Mouse (Mus musculus) limb, embryonic 13.5 days (tissue): ENCODE measurements around the gene Shld1. TPM values are rescaled to one million over a fixed set of nuclear protein-coding genes. Genes with fewer than 3 reads are reported as not detected.

Source experiments
- ATAC-seq: fragments of 200-750 bp; cut with Nextera tagmentation; 2 replicates; pipeline ENCODE4 v1.8.0; 2017; ENCODE audit warnings: low read depth, moderate number of reproducible peaks, moderate TSS enrichment; ENCODE audit not compliant: low FRiP score
- H3K27ac ChIP-seq: fragments of 300-500 bp; sonication (generic); 2 replicates; pipeline ENCODE4 v1.5.1; 2015; ENCODE audit warnings: inconsistent platforms, mild to moderate bottlenecking, moderate library complexity
- H3K27me3 ChIP-seq: fragments of 300-500 bp; sonication (generic); 2 replicates; pipeline ENCODE4 v1.6.1; 2015; ENCODE audit warnings: mild to moderate bottlenecking, inconsistent platforms
- H3K36me3 ChIP-seq: fragments of 300-500 bp; sonication (generic); 2 replicates; pipeline ENCODE4 v1.6.1; 2015; ENCODE audit warnings: inconsistent platforms, mild to moderate bottlenecking, moderate library complexity
- H3K4me1 ChIP-seq: fragments of 300-500 bp; sonication (generic); 2 replicates; pipeline ENCODE4 v1.6.1; 2015; ENCODE audit warnings: inconsistent platforms
- H3K4me2 ChIP-seq: fragments of 300-500 bp; sonication (generic); replicated peaks from 2 replicates; pipeline ENCODE4 v1.6.1; 2015; ENCODE audit warnings: inconsistent platforms, mild to moderate bottlenecking, moderate library complexity
- H3K4me3 ChIP-seq: fragments of 300-500 bp; sonication (generic); 2 replicates; pipeline ENCODE4 v1.5.1; 2015; ENCODE audit warnings: moderate library complexity, mild to moderate bottlenecking, inconsistent platforms
- H3K9ac ChIP-seq: fragments of 300-500 bp; sonication (generic); 2 replicates; pipeline ENCODE4 v1.6.1; 2015; ENCODE audit warnings: mild to moderate bottlenecking, inconsistent platforms
- H3K9me3 ChIP-seq: fragments of 300-500 bp; sonication (generic); 2 replicates; pipeline ENCODE4 v1.6.1; 2016; ENCODE audit warnings: inconsistent platforms
- WGBS: fragments of 180-500 bp; shearing (Covaris S2); methylation state at CpG from one replicate; pipeline ENCODE4 v1.1.7; 2015; 5-methylcytosine and 5-hydroxymethylcytosine counted together
- polyA plus RNA-seq: library from polyadenylated mRNA; unstranded; fragments of >200 nt; fragmentation: Nextera tagmentation; extraction: Ambion mirVana; gene quantifications from 2 replicates; pipeline ENCODE4 v1.2.1, GENCODE M21; 2015

Gene Shld1
- polyA plus RNA-seq, 1 experiment from 2014 or later: 21.0 TPM

GRCm38 (mm10) chr2:132695358-132696093, 8.8 kb downstream of the Shld1 start:
- no peak overlapping the region for H3K4me2 ChIP-seq
- 85% methylated on average over 9 of the region's 9 CpGs for WGBS
- no peak overlapping the region for H3K27ac ChIP-seq
- ATAC-seq: no peak
- H3K4me1 ChIP-seq: 0 out of 2 replicates have a peak, but pooled peaks cover 7% of the 10 kb centered on the region
- H3K9ac ChIP-seq: no peak overlapping the region
- no peaks in the 10 kb centered on the region for H3K9me3 ChIP-seq
- H3K36me3 ChIP-seq: peaks cover 25% of the 10 kb centered on the region; the same call in 1 of the 2 replicates
- H3K4me3 ChIP-seq: no peak overlapping the region
- no peaks in the 10 kb centered on the region for H3K27me3 ChIP-seq

- H3K9ac ChIP-seq: no peak overlapping the region
- H3K4me2 ChIP-seq: no peak overlapping the region
- H3K4me3 ChIP-seq: no peak overlapping the region
- ATAC-seq: no peak
- no peaks in the 10 kb centered on the region for H3K9me3 ChIP-seq
- 78% methylated on average over 5 of the region's 5 CpGs for WGBS
- 0 out of 2 replicates have a peak, but pooled peaks cover 7% of the 10 kb centered on the region for H3K4me1 ChIP-seq
- peaks cover 20% of the 10 kb centered on the region; the same call in 1 of the 2 replicates for H3K36me3 ChIP-seq
- no peak overlapping the region for H3K27ac ChIP-seq
- H3K27me3 ChIP-seq: no peaks in the 10 kb centered on the region
Observed at GRCm38 (mm10) chr2:132696519-132696918, 9.8 kb downstream of the Shld1 start.

GRCm38 (mm10) chr2:132697256-132697655, 10.5 kb downstream of the Shld1 start:
- no peak for ATAC-seq
- Histone ChIP-seq H3K4me2 (no peak overlapping the region), H3K27me3 (no peaks in the 10 kb centered on the region), H3K4me1 (0 out of 2 replicates have a peak, but pooled peaks cover 7% of the 10 kb centered on the region), H3K9ac (no peak overlapping the region), H3K27ac (no peak overlapping the region), H3K36me3 (peaks cover 20% of the 10 kb centered on the region; the same call in 1 of the 2 replicates), H3K4me3 (no peak overlapping the region), H3K9me3 (no peaks in the 10 kb centered on the region)
- 69% methylated on average over 5 of the region's 5 CpGs for WGBS

GRCm38 (mm10) chr2:132697695-132698094, 11.0 kb downstream of the Shld1 start:
- Histone ChIP-seq H3K27ac (no peak overlapping the region), H3K4me2 (no peak overlapping the region), H3K9me3 (no peaks in the 10 kb centered on the region), H3K4me3 (no peak overlapping the region), H3K4me1 (0 out of 2 replicates have a peak, but pooled peaks cover 7% of the 10 kb centered on the region), H3K27me3 (no peaks in the 10 kb centered on the region), H3K9ac (no peak overlapping the region), H3K36me3 (peaks cover 20% of the 10 kb centered on the region; the same call in 1 of the 2 replicates)
- 40% methylated on average over 7 of the region's 7 CpGs for WGBS
- no peak for ATAC-seq

- Histone ChIP-seq H3K4me2 (no peak overlapping the region), H3K4me3 (no peak overlapping the region), H3K9ac (no peak overlapping the region), H3K27ac (no peak overlapping the region), H3K36me3 (peaks cover 20% of the 10 kb centered on the region; the same call in 1 of the 2 replicates), H3K4me1 (0 out of 2 replicates have a peak, but pooled peaks cover 7% of the 10 kb centered on the region), H3K27me3 (no peaks in the 10 kb centered on the region), H3K9me3 (no peaks in the 10 kb centered on the region)
- WGBS: 81% methylated on average over 6 of the region's 6 CpGs
- no peak for ATAC-seq
Observed at GRCm38 (mm10) chr2:132698420-132698819, 11.7 kb downstream of the Shld1 start.

GRCm38 (mm10) chr2:132700921-132701320, 14.2 kb downstream of the Shld1 start:
- Histone ChIP-seq H3K9me3 (no peaks in the 10 kb centered on the region), H3K27ac (no peak overlapping the region), H3K4me1 (0 out of 2 replicates have a peak, but pooled peaks cover 7% of the 10 kb centered on the region), H3K4me2 (no peak overlapping the region), H3K36me3 (no peaks in the 10 kb centered on the region; the same call in 1 of the 2 replicates), H3K9ac (no peak overlapping the region), H3K27me3 (no peaks in the 10 kb centered on the region), H3K4me3 (no peak overlapping the region)
- WGBS: 89% methylated on average over 4 of the region's 4 CpGs
- ATAC-seq: no peak

- Histone ChIP-seq H3K9me3 (no peaks in the 10 kb centered on the region), H3K4me2 (no peak overlapping the region), H3K27me3 (no peaks in the 10 kb centered on the region), H3K4me3 (no peak overlapping the region), H3K4me1 (0 out of 2 replicates have a peak, but pooled peaks cover 7% of the 10 kb centered on the region), H3K36me3 (no peaks in the 10 kb centered on the region; the same call in 1 of the 2 replicates), H3K9ac (no peak overlapping the region), H3K27ac (no peak overlapping the region)
- peak; percentile 78 for ATAC-seq
- WGBS: 20% methylated on average over 7 of the region's 7 CpGs
Observed at GRCm38 (mm10) chr2:132701451-132701886, 14.7 kb downstream of the Shld1 start.

GRCm38 (mm10) chr2:132705251-132705992, 18.7 kb downstream of the Shld1 start:
- Histone ChIP-seq H3K27ac (no peak overlapping the region), H3K36me3 (peaks cover 4% of the 10 kb centered on the region; the same call in 1 of the 2 replicates), H3K4me1 (no peaks in the 10 kb centered on the region), H3K27me3 (no peaks in the 10 kb centered on the region), H3K9ac (no peak overlapping the region), H3K4me3 (no peak overlapping the region), H3K9me3 (no peaks in the 10 kb centered on the region), H3K4me2 (no peak overlapping the region)
- no peak for ATAC-seq
- 85% methylated on average over 10 of the region's 10 CpGs for WGBS

GRCm38 (mm10) chr2:132706309-132706708, 19.6 kb downstream of the Shld1 start:
- Histone ChIP-seq H3K27me3 (no peaks in the 10 kb centered on the region), H3K9ac (no peak overlapping the region), H3K36me3 (peaks cover 9% of the 10 kb centered on the region), H3K4me1 (no peaks in the 10 kb centered on the region), H3K27ac (no peak overlapping the region), H3K4me3 (no peak overlapping the region), H3K4me2 (no peak overlapping the region), H3K9me3 (no peaks in the 10 kb centered on the region)
- WGBS: 94% methylated on average over 3 of the region's 3 CpGs
- ATAC-seq: no peak

GRCm38 (mm10) chr2:132710488-132710887, 23.8 kb downstream of the Shld1 start:
- Histone ChIP-seq H3K4me2 (no peak overlapping the region), H3K9ac (no peak overlapping the region), H3K27me3 (no peaks in the 10 kb centered on the region), H3K36me3 (peaks cover 9% of the 10 kb centered on the region), H3K4me3 (no peak overlapping the region), H3K9me3 (no peaks in the 10 kb centered on the region), H3K27ac (no peak overlapping the region), H3K4me1 (no peaks in the 10 kb centered on the region)
- 74% methylated on average over 2 of the region's 2 CpGs for WGBS
- no peak for ATAC-seq

GRCm38 (mm10) chr2:132712061-132712460, 25.3 kb downstream of the Shld1 start:
- ATAC-seq: no peak
- Histone ChIP-seq H3K4me2 (no peak overlapping the region), H3K27ac (no peak overlapping the region), H3K4me3 (no peak overlapping the region), H3K4me1 (no peaks in the 10 kb centered on the region), H3K9me3 (no peaks in the 10 kb centered on the region), H3K9ac (no peak overlapping the region), H3K36me3 (peaks cover 9% of the 10 kb centered on the region), H3K27me3 (no peaks in the 10 kb centered on the region)
- 77% methylated on average over 8 of the region's 8 CpGs for WGBS

- Histone ChIP-seq H3K27ac (no peak overlapping the region), H3K4me3 (no peak overlapping the region), H3K4me1 (no peaks in the 10 kb centered on the region), H3K9me3 (no peaks in the 10 kb centered on the region), H3K36me3 (peaks cover 9% of the 10 kb centered on the region), H3K9ac (no peak overlapping the region), H3K27me3 (no peaks in the 10 kb centered on the region), H3K4me2 (no peak overlapping the region)
- 88% methylated on average over 7 of the region's 7 CpGs for WGBS
- no peak for ATAC-seq
Observed at GRCm38 (mm10) chr2:132714522-132714921, 27.8 kb downstream of the Shld1 start.
